Mouse (Mus musculus): ENCODE data around the gene Col15a1.
A peak's percentile ranks its signal among the peaks of the same experiment; 100 is the strongest.

Gene Col15a1

DNA sequence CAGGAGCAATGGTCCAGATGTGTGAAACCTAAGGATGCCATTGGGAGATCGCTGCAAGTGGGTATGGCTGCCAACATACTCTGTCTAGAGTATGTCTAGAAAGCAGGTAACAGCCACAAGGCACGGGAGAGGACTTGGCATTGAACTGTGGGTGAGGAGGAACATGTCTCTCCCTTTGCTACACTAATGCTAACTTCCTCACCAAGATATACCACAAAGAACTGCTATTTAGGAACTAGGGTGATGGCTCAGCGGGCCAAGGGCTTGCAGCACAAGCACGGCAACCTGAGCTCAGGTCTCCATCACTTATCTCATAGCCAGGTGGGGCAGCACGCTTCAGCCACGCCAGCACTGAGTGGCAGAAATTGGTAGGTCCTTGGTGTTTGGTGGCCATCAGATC lies 103.5 kb downstream of the Col15a1 start:
- no peak for DNase-seq

DNA sequence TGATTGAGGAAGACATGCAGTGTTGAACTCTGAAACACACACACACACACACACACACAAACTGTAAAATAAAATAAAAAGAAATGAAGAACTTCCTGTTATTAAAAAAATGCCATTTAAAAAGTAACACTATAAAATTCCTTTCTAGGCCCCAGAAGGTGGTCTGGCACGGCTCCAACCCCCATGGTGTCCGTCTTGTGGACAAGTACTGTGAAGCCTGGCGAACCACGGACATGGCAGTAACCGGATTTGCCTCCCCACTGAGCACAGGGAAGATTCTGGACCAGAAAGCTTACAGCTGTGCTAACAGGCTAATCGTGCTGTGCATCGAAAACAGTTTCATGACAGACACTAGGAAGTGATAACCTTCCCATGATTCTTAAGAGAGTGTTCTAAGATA lies 104.0 kb downstream of the Col15a1 start:
- peak in 1 of 2 experiments; percentile 31 for DNase-seq

DNA sequence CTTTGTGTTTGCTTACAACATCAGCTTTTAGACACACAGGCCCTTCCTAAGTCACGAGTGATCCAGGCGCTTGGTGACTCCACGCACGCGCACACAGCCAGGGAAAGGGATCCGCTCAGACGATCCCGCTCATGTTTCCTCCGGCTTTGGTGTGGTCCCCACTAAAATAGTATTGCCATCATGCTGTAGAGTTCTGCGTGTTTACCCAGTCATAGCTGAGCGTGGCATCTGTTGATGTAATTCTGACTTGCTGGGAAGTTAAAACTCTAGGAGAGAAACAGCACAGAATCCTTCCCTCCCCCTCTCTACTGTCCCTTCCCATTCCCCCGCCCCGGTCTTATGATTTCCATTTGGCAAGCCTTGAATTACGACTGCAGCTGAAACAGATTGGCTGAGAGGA lies 104.7 kb downstream of the Col15a1 start:
- DNase-seq = no peak

DNA sequence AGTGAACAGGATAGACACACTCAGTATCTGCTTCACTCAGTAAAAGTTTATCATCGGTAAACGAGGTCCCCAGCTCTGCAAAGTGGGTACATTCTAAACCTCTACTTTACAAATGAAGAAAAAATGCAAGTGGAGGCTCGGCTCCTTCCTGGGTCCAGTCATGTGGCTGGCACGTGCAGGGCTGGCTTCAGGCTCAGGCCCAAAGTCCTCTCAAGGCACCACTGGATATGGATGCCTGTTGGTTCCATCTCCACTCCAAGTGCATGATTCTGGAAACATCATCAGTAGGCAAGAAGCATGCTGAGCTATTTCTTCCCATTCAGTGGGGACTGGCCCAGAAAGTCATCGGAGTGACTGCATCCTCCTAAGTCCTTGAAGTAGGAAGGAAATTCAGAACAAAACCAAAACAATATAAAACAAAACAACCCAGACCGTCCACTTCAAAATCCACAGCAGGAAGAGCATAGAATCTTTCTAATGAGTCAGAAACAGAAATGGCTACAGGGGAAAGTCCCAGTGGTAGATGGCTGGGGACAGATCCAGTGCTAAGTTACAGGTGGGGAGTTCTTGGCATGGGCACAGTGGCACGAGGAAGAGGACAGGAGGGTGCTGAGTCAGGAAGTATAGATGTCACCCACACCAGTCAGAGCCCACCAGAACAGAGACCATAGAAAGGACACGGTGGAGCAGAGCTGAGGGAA lies 105.9 kb downstream of the Col15a1 start:
- DNase-seq = no peak

DNA sequence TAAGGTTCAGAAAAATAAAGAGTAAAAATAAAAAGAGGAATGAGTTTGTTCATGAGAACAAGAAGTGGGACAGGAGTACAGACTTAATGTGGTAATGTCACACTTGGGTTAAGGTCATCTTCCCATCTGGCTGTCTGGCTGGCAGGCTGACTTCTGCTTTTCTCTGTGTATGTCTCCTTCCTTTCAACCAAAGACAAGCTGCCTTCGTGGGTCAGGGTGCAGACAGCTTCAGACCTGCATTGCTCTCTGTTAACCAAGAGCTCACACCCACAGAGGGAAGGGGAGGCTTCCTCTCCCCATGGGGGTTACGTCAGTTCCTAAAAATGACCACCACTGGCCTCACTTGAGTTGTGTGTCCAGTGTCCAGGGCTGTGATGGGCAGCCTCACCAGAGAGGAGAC lies 107.5 kb downstream of the Col15a1 start:
- DNase-seq = no peak

DNA sequence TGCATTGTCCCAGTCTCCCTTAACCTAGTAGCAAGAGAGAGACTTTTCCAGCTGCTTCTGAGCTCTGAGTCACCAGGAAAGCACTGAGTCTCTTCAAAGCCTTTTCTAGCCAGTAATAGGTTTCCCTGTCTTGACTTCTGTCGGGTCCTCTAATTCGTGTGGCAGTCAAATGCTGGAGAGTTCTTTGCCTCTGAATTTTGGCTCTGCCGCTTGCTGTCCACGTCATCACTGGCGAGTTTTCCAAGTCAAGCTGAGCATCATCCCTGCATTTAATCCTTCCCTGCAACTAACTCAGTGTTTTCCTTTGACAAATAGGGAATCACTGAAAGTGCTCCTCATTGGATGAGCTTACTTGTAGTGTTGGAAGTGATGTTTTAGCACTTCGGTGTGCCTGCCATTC lies 108.5 kb downstream of the Col15a1 start:
- peak; percentile 26 to 54 for DNase-seq

DNA sequence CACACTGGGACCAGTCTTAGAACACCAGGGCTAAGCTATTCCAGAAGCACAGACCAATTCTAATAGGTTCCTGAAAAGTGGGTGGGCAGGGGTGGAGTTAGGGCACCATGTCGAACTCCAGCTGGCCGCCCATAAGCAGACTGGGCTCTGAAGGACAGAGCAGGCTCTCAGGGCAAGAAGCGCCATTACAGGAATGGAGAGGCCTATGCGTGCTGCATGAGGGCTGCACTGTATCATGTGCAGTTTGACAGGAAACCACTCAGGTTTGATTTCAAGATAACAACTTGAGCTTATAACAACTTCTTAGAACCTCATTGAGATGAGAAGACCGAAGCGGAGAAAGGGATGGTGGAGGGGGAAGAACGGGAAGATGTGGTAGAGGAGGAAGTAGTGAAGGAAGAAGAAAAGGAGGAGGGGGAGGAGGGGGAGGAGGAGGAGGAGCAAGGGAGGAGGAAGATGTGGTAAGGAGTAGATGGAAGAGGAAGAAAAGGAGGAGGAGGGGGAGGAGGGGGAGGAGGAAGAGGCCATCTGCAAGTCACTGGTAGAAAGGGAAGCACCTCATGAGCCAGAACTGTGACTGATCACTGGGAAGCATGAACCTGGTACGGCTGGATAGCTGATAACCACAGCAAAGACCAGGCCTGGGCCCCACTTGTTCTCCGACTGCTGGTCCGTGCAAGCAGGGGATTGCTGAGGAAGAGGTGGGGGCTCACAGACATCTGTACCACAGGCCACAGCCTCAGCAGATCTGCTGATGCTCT lies 111.8 kb downstream of the Col15a1 start:
- DNase-seq = no peak

DNA sequence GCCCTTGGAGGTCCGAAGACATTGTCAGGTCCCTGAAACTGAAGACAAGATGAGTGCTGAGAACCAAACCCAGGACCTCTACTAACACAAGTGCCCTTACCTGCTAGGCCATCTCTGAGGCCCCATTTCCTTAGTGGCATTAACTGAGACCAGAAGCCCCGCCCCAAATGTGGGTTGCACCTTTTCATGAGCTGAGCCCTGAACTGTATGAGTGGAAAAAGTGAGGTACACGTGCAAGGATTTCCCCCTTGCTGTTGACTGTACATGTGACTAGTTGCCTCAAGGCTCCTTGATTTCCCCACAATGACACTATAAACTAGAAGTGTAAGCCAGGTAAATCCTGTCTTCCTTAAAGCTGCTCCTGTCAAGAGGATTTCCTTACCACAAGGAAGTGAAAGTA lies 114.4 kb downstream of the Col15a1 start:
- DNase-seq = no peak

DNA sequence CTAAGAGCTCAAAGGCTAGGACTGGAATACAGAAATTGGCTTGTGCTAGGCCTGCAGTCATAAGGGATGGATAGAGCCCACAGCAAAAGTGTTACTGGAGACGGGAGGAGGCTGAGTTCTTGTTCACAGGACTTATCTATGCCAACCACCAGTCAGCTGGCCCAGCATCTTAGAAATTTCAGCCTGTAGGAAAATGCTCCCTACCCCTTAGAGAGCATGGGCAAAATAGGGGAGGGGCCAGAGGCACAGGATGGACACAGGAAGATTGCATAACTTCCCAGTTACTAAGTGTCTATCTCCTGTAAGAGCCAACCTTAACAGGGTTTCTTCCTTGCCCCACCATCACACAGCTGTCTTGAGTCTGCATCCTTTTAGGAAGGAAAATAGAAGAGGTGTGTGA lies 116.2 kb downstream of the Col15a1 start:
- no peak for DNase-seq

DNA sequence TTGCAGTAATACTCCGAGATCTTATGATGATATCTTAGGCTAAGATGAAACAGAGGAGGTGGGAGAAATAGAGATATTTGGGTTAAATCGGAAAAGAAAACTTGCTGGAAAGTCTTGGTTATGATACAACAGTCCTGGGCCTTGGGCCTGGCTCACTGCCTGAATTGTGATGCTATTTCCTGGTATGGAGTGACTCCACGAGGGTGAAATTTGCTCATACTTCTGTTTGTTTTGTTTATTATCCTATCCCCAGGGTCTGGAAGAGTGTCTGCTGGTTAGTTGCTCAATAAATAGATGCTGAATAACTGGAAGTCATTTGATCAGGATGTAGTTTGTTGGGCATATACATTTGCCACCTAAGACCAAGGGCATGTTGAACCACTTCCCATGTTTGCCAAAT lies 119.8 kb downstream of the Col15a1 start:
- DNase-seq = no peak

DNA sequence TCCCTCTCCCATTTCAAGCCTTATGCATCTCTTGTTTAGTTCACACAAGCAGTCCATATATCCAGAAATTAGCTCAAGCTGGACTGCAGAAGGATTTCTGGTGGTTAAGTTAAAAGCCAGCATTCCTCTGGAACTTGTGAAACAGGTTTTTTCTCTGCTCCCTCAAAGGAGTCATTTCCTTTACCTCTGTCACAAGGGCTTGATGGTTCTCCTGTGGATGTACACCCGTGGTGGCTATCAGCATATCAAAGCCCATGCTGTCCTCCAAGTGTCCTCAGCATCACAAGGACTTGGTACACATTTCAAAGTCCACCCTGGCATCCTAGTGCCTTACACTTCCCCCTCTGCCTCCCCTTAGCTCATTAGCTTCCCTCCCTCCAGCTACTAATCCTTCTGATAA lies 121.3 kb downstream of the Col15a1 start:
- DNase-seq = no peak

DNA sequence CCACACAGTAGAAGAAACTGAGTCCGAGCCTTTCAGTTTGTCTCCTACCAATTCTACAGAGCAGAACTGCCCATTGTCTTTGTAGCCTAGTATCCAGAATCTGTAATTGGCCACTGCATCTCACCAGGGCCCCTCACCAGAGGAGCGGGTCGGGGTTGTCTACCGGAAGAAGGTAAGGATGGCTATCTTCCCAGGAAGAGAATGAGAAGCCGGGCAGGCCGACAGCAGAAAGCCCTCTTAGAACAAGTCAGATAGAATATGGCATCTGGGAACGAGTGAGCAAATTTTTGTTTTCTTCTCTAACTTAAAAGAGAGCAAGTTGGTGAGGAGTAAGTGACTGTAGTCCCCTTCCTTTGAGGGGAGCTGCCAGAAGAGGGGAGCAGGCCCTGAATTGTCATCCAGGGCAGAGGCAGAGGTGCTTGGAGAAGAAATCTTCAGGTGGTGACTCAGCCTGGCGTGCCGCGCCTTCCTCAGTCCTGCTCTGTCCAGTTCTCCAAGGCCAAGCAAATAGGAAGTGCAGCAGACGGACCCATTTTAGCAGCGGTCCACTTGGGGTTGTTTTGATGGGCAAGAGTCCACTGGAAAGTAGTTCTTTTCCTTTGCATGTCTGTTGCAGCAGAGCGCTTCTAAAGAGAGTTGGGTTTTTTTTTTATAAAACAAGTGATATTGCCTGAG lies 122.6 kb downstream of the Col15a1 start:
- no peak for DNase-seq

DNA sequence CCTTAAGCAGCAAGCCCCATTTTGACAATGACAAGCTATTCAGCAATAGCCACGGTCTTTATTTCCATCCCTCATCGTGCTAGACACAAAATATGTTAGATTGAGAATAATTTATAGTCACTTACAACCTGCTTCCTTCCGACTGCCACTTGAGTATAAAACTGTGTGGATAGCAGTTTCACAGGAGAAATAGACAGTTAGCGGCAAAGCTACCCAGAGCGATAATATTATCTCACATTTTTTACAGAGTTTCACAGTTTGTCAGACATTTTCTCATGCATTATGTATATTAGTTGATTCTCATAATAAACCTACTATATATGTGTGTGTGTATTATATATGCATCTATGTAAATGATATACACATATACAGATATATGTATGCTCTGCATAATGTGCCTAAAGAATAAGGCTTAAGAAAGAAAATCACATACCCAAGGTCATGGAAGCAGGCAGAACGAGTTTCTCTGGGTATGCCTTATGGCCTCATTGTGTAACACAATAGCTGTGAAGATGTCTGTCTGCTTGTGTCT lies 124.9 kb downstream of the Col15a1 start:
- DNase-seq = no peak

DNA sequence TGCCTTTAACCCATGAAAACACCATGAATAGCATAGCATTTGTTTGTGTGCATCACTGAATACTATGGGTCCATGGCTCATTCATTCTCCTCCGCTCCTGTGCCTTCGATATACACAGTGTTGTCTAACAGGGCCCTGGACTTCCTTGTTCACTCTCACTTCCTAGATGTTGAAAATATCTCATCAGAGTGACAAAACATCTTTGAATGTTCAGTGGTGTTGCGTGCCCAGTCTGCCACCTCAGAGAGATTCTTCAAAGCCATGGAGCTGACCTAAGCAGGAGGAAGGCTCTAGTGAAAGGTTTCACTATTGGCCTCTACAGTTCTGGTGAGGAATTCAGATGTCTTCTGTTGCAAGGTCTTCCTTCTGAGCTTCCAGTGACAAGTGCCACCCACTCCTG lies 125.6 kb downstream of the Col15a1 start:
- no peak for DNase-seq

DNA sequence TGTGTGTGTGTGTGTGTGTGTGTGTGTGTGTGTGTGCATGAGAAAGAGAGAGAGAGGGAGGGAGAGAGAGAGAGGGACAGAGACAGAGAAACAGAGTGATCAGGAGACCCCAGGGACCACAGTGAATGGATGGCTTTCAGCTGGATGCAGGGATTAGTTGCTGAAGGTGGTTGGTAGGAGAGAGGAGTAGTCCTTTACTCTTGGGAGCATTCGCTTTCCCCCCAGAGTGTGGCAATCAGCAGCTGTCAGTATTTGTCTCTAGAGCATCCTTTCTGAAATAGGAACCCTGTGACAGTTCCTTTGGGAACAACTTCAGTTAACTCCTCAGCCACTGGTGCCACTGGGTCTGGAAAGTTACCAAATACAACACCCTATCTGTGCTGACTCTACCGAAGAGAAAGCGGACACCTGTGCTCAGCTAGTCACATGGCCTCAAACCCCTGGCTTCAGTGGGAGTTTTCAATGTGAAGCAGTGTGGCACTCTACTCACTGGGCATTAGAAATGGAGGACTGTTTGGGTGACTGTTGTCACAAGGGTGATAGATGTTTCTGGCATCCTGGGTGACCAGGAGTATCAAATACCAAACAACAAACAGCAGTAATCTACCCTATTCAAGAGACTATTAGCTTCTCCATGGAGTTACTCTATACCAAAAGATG lies 129.1 kb downstream of the Col15a1 start:
- no peak for DNase-seq

DNA sequence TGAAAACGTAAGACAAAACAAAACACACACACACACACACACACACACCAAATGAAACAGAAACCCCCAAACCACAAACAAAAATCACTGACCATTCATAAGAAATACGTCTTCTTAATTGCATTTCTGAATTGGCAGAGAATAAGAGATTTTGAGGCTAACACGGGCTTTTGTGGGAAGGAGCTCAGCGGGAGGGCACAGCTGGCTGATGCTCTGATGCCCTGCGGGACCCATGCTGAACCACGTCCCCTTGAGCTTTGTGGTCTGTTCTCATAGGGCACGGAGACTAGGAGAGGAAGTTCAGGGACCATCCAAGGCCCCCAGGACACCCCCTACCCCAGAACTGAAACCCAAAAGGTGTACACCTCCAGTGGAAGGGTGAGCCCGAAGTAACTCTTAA lies 134.7 kb downstream of the Col15a1 start:
- DNase-seq = no peak

DNA sequence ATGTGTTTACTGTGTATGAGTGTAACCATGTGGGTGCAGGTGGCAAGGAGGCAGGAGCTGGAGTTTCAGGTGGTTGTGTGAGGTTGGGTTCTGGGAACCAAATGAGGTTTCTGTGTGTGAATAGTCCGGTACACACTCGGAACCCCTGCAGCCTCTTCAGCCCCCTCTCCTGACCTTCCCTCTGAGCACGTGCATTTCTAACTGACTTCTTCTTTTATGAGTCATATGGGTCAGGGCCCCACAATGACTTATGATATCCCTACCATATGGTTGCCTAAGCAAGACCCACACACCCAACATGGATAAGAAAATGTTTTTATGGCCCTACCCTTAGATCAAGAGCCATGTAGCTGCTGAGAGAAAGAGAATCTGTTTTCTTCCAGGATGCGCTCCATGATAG lies 139.1 kb downstream of the Col15a1 start:
- DNase-seq = no peak

DNA sequence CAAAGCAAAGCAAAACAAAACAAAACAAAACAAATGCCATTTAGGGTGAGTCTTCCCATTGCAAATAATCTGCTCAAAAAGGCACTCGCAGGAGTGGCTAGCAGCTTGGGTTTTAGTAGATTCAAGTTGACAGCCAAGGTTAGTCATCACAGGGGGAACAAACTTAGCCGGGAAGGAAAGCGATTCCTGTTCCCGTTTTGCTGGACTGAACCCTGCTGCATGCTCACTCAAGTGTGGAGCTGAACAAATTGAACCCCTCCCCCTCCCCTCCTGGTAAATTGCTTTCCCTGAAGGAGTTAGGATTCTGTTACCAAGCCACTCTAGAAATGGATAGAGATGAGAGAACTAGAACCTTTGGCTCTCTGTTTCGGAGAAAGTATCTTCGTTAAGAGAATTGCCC lies 141.8 kb downstream of the Col15a1 start:
- DNase-seq = no peak

DNA sequence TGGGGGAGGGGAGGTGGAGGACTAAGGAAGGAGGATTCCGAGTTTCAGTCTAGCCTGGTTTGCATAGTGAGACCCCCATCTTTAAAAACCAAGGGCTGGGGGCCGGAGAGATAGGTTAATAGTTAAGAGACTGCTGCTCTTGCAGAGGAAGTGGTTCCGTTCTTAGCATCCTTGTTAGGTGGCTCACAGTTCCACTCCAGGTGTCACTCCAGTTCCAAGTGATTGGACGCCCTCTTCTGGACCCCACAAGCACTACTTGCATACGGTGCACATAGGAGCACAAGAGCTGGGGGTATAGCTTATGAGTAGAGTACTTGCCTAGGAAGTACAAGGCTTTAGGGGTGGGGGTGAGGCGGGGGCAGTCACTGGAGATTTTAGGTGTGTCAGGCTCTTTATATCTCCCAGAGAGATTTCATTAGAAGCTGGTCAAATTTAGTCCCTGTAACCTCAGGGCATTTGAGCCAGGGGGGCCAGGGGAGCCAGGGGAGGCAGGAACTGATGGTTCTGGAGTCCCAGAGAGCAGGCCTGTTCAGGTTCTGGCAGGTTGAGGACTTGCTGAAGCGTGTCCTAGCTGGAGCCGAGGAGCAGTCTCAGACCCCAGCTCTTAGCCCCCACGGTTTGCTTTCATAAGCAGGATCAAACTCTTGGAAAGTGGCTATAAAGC lies 143.6 kb downstream of the Col15a1 start:
- DNase-seq = peak; percentile 20 to 53

DNA sequence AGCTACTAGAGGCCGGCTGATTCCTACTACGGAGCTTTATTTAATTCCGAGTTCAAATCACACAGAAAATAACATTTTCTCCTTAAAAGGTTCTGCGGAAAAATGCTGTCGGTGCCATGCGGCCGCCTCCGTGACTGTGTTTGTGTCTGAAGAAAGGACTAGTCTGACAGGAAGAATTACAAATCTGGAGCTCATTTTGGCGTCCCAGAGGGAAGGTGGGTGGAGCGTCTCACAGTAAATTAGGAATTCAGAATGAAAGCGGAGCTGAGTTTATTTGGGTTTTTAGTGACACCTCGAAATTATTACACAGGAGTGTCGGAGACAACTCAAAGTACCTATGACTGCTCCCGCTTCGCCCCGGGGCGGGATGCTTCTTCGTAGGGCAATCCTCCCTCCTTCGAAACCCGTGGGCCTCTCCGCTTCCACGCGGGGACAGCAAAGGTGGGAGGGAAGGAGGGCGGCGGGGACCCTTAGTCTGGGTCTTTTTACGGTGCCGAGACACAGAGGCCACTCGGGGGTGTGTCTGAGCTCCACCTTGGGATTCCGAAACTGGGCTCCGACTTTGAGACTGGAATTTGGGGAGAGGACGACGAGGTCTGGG lies 144.2 kb downstream of the Col15a1 start:
- DNase-seq = peak in 1 of 2 experiments; percentile 35

DNA sequence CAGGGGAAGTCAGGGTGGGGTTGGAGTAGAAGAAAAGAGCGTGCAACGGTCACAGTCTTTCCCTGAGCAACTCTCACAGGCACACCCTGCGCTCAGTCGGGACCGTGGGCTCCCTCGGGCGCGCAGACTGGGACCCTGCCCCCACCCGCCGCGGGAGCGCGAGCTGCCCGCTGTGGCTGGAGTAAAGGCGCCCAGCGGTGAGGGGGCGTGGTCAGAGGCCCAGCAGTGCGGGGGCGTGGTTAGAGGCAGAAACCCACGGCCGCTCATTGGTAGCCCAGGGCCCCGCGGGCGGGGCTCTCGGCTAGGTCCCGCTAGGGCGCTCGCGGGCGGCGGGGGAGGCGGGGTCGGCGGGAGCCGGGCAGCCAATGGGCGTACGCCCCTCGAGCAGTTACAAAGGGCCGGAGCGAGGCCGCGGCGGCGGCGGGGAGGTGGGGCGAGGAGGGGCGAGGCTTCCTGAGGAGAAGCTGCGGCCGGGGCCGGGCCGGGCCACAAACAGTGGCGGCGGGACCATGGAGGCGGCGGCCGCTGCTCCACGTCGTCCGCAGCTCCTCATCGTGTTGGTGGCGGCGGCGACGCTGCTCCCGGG lies 144.9 kb downstream of the Col15a1 start, which contains the start of gene Tgfbr1:
TSS of gene Tgfbr1 (plus strand) at position 420 of the 586 bp plus-strand sequence.
- peak; percentile 89 to 94 for DNase-seq

Measured in cerebellum, postnatal 25 days (tissue).